Mouse (Mus musculus): ENCODE measurements at regions not wholly inside any gene's neighbourhood (a gene's known extent, or its start where the extent isn't known, plus 50 kb on each side); places are given as distances from the start of the nearest gene placed in this dataset.

GRCm38 (mm10) chr16:66144765-66145164 is 329.7 kb downstream of the Vgll3 start:
- TF ChIP-seq POLR2A (IDR thresholded peaks at IDR 0.05; ENCODE audit: borderline replicate concordance, insufficient read depth, low read length) (no peak), CTCF (IDR thresholded peaks at IDR 0.05; ENCODE audit: borderline replicate concordance, insufficient read depth, low read depth, low read length) (no peak)
